Mouse (Mus musculus) midbrain, embryonic 15.5 days (tissue): ENCODE measurements at regions not wholly inside any gene's neighbourhood (a gene's known extent, or its start where the extent isn't known, plus 50 kb on each side); places are given as distances from the start of the nearest gene placed in this dataset. TPM values are rescaled to one million over a fixed set of nuclear protein-coding genes. Genes with fewer than 3 reads are reported as not detected.

ENCODE experiments used
- ATAC-seq: fragments of 200-750 bp; cut with Nextera tagmentation; replicated peaks from 2 replicates; pipeline ENCODE4 v1.8.0; 2017; ENCODE audit warnings: moderate TSS enrichment
- H3K27ac ChIP-seq: fragments of 300-500 bp; sonication (generic); 2 replicates; pipeline ENCODE4 v1.5.1; 2015; ENCODE audit warnings: mild to moderate bottlenecking, inconsistent platforms
- H3K27me3 ChIP-seq: fragments of 300-500 bp; sonication (generic); replicated peaks from 2 replicates; pipeline ENCODE4 v1.6.1; 2015; ENCODE audit warnings: inconsistent platforms
- H3K36me3 ChIP-seq: fragments of 300-500 bp; sonication (generic); replicated peaks from 2 replicates; pipeline ENCODE4 v1.6.1; 2015; ENCODE audit warnings: inconsistent platforms
- H3K4me1 ChIP-seq: fragments of 300-500 bp; sonication (generic); 2 replicates; pipeline ENCODE4 v1.6.1; 2015; ENCODE audit warnings: inconsistent platforms
- H3K4me2 ChIP-seq: fragments of 300-500 bp; sonication (generic); 2 replicates; pipeline ENCODE4 v1.6.1; 2015; ENCODE audit warnings: inconsistent platforms, mild to moderate bottlenecking, moderate library complexity
- H3K4me3 ChIP-seq: fragments of 300-500 bp; sonication (generic); 2 replicates; pipeline ENCODE4 v1.5.1; 2015; ENCODE audit warnings: mild to moderate bottlenecking, inconsistent platforms
- H3K9ac ChIP-seq: fragments of 300-500 bp; sonication (generic); 2 replicates; pipeline ENCODE4 v1.6.1; 2015; ENCODE audit warnings: mild to moderate bottlenecking, inconsistent platforms
- H3K9me3 ChIP-seq: fragments of 300-500 bp; sonication (generic); 2 replicates; pipeline ENCODE4 v1.6.1; 2016; ENCODE audit warnings: inconsistent platforms
- WGBS: fragments of 180-500 bp; shearing (Covaris S2); methylation state at CpG from one replicate; pipeline ENCODE4 v1.1.7; 2015; ENCODE audit warnings: mixed read lengths; 5-methylcytosine and 5-hydroxymethylcytosine counted together
- microRNA-seq: library from miRNA; unstranded; fragments of <30 nt; microRNA quantifications from one replicate; pipeline ENCODE4, GENCODE M21; 2016

GRCm38 (mm10) chr11:37364430-37364829 lies 128.7 kb upstream of the Tenm2 start:
- Histone ChIP-seq H3K4me2 (no peak overlapping the region), H3K4me1 (no peaks in the 10 kb centered on the region), H3K9me3 (no peaks in the 10 kb centered on the region), H3K4me3 (no peak overlapping the region), H3K36me3 (no peaks in the 10 kb centered on the region), H3K9ac (no peak overlapping the region), H3K27me3 (no peaks in the 10 kb centered on the region), H3K27ac (no peak overlapping the region)
- 86% methylated on average over 2 of the region's 2 CpGs for WGBS
- no peak for ATAC-seq

GRCm38 (mm10) chr11:37355074-37355473 lies 119.3 kb upstream of the Tenm2 start:
- no peak for ATAC-seq
- Histone ChIP-seq H3K27me3 (no peaks in the 10 kb centered on the region), H3K27ac (no peak overlapping the region), H3K9me3 (no peaks in the 10 kb centered on the region), H3K4me1 (no peaks in the 10 kb centered on the region), H3K36me3 (no peaks in the 10 kb centered on the region), H3K9ac (no peak overlapping the region), H3K4me2 (no peak overlapping the region), H3K4me3 (no peak overlapping the region)
- 27% methylated on average over 2 of the region's 2 CpGs for WGBS

GRCm38 (mm10) chr11:37309691-37310090 lies 73.9 kb upstream of the Tenm2 start:
- H3K4me2 ChIP-seq = no peak overlapping the region
- no peaks in the 10 kb centered on the region for H3K27me3 ChIP-seq
- WGBS = 68% methylated on average over 2 of the region's 2 CpGs
- H3K27ac ChIP-seq = no peak overlapping the region
- H3K4me3 ChIP-seq = no peak overlapping the region
- no peaks in the 10 kb centered on the region for H3K36me3 ChIP-seq
- no peaks in the 10 kb centered on the region for H3K4me1 ChIP-seq
- H3K9me3 ChIP-seq = no peaks in the 10 kb centered on the region
- no peak overlapping the region for H3K9ac ChIP-seq
- no peak for ATAC-seq

- Histone ChIP-seq H3K36me3 (no peaks in the 10 kb centered on the region), H3K9me3 (no peaks in the 10 kb centered on the region), H3K27me3 (no peaks in the 10 kb centered on the region), H3K27ac (no peak overlapping the region), H3K4me1 (no peaks in the 10 kb centered on the region), H3K9ac (no peak overlapping the region), H3K4me3 (no peak overlapping the region), H3K4me2 (no peak overlapping the region)
- ATAC-seq = no peak
- 61% methylated on average over 2 of the region's 2 CpGs for WGBS
These were observed 70.9 kb upstream of the Tenm2 start for GRCm38 (mm10) chr11:37306656-37307055.

Small RNA genes lying in the stretch of these regions (microRNA-seq; reads per million reads assigned to microRNA genes)
- not detected for gene Gm25693
